Mouse (Mus musculus) heart, embryonic 14.5 days (tissue): Measurements from ENCODE around the gene Zbtb4. TPM values are rescaled to one million over a fixed set of nuclear protein-coding genes. Genes with fewer than 3 reads are reported as not detected.
A peak's percentile ranks its signal among the peaks of the same experiment; 100 is the strongest.

Experiments used
- ATAC-seq: fragments of 200-750 bp; cut with Nextera tagmentation; 2 replicates; pipeline ENCODE4 v1.8.0; 2017; ENCODE audit warnings: low read depth, moderate TSS enrichment; ENCODE audit not compliant: insufficient number of reproducible peaks, insufficient read depth, low FRiP score
- H3K27ac ChIP-seq, 2 experiments: fragments of 200-500 bp in 1 of 2; fragments of 300-500 bp in 1 of 2; sonication (generic) in 1 of 2; replicated peaks in 1 of 2; 2 replicates each; pipeline ENCODE4 v1.5.1; 2012 to 2014; ENCODE audit warnings: low read depth in 2 of 2, low read length in 2 of 2, control low read depth in 1 of 2, mild to moderate bottlenecking in 1 of 2, mixed read lengths in 1 of 2; ENCODE audit not compliant: control insufficient read depth in 1 of 2, insufficient read depth in 1 of 2
- H3K27me3 ChIP-seq: fragments of 300-500 bp; sonication (generic); 2 replicates; pipeline ENCODE4 v1.6.1; 2014; ENCODE audit warnings: mild to moderate bottlenecking, low read length, control low read depth; ENCODE audit not compliant: control insufficient read depth, insufficient read depth
- H3K36me3 ChIP-seq: fragments of 300-500 bp; sonication (generic); 2 replicates; pipeline ENCODE4 v1.6.1; 2014; ENCODE audit warnings: mild to moderate bottlenecking, control low read depth, low read length, mixed read lengths; ENCODE audit not compliant: control insufficient read depth, insufficient read depth
- H3K4me1 ChIP-seq, 2 experiments: fragments of 200-500 bp in 1 of 2; fragments of 300-500 bp in 1 of 2; sonication (generic) in 1 of 2; 2 replicates each; pipeline ENCODE4 v1.6.1; 2012 to 2014; ENCODE audit warnings: low read length in 2 of 2, control low read depth in 1 of 2, mixed read lengths in 1 of 2; ENCODE audit not compliant: control insufficient read depth in 2 of 2, insufficient read depth in 2 of 2
- H3K4me2 ChIP-seq: fragments of 300-500 bp; sonication (generic); 2 replicates; pipeline ENCODE4 v1.6.1; 2014; ENCODE audit warnings: mild to moderate bottlenecking, low read length
- H3K4me3 ChIP-seq, 2 experiments: fragments of 200-500 bp in 1 of 2; fragments of 300-500 bp in 1 of 2; sonication (generic) in 1 of 2; 2 replicates each; pipeline ENCODE4 v1.5.1; 2012 to 2014; ENCODE audit warnings: low read length in 2 of 2, mild to moderate bottlenecking in 2 of 2, control low read depth in 1 of 2, low read depth in 1 of 2, moderate library complexity in 1 of 2; ENCODE audit not compliant: control insufficient read depth in 1 of 2, insufficient read depth in 1 of 2
- H3K9ac ChIP-seq: fragments of 300-500 bp; sonication (generic); 2 replicates; pipeline ENCODE4 v1.6.1; 2014; ENCODE audit warnings: mild to moderate bottlenecking, low read length
- H3K9me3 ChIP-seq: fragments of 300-500 bp; sonication (generic); 2 replicates; pipeline ENCODE4 v1.6.1; 2016; ENCODE audit warnings: low read length, control low read depth; ENCODE audit not compliant: control insufficient read depth
- WGBS: fragments of 180-500 bp; shearing (Covaris S2); extraction: QIAGEN DNeasy Blood & Tissue Kit; methylation state at CpG from one replicate; pipeline ENCODE4 v1.1.7; 2014; 5-methylcytosine and 5-hydroxymethylcytosine counted together
- polyA plus RNA-seq: library from polyadenylated mRNA; unstranded; fragments of >200 nt; fragmentation: Nextera tagmentation; extraction: Ambion mirVana; gene quantifications from 2 replicates; pipeline ENCODE4 v1.2.1, GENCODE M21; 2014

The Zbtb4 gene
- polyA plus RNA-seq, 1 experiment from 2014 or later: 3.7 TPM

DNA sequence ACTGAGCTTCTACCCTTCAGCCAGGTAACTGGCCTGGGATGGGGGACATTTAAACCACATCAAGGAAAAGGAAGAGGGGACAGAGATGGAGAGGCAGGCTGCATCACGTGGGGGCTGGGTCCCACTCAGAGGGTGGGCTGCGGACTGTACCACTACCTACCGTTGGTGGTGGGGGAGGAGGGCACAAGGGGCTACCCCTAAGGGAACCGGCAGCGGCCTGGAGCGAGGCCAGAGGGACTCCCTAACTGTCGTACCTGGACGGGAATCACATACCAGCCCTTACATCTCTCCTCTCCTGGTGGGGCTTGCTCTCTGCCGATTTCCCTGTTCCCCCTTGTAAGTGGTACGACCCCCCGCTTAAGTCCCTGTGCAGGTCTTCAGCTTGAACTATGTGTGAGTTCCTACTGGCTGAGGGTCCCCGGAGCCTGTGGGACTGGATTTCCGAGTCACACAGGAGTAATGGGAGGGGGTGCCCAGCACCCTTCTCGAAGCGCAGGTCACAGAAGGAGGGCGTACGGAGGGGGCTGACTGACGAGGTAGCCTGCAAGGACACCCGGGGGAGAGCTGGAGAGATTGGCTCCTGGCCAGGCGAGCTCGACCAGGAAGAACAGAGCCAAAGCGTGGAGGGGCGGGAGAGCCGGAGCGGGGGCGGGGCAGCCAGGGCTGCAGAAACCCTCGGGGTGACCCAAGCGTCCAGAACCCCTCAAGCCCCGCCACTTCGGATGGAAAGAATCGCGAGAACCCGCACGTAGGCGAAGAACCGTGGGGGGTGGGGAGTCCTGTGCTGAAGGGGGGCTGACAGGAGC is 34.9 kb downstream of the Zbtb4 start:
- H3K4me2 ChIP-seq: peak overlapping the region; percentile 95
- H3K9ac ChIP-seq: peak overlapping the region; percentile 69
- peak; percentile 7; the same call in 1 of the 2 replicates for ATAC-seq
- WGBS: under 1% methylated on average over 36 of the region's 36 CpGs
- H3K9me3 ChIP-seq: no peaks in the 10 kb centered on the region
- H3K27ac ChIP-seq: peak overlapping the region; percentile 50 to 53
- H3K4me1 ChIP-seq: peaks cover 25 to 58% of the 10 kb centered on the region in 2 experiments
- peaks cover 21% of the 10 kb centered on the region for H3K27me3 ChIP-seq
- H3K36me3 ChIP-seq: no peaks in the 10 kb centered on the region
- peak overlapping the region; percentile 46 to 51 for H3K4me3 ChIP-seq

DNA sequence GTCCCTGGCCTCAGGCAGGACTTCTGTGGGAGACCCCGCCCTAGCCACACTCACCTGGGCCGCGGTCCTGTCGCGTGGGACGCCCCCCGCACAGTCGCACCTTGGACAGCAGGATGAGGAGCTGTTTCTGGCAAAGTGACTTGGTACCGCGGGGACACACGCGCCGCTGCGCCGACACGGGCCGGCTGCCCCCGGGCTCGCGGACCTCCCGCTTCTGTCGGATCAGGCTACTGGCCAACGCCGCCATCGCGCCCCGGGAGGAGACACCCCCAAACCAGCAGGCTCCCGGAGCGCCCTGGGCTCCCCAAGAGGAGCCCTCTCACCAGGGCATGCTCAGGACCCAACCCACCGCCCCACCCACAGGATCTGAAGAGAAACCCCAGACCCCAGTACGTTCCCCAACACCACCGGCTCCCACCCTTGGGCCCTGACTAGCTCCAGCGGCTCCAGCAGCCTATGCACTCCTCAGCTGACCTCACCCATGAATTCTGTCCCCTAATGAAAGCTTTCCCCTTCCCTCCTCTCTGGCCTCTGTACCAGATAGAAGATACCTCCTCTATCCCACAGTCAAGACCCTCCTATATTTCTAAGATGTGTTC is 35.8 kb downstream of the Zbtb4 start, which contains the start of gene Fgf11:
Gene Fgf11 (minus strand): TSS at position 479 of the 599 bp plus-strand sequence.
- Histone ChIP-seq H3K9ac (peak within 1 kb of the TSS; percentile 69), H3K4me1 (peaks cover 25 to 52% of the 10 kb centered on the region in 2 experiments)

DNA sequence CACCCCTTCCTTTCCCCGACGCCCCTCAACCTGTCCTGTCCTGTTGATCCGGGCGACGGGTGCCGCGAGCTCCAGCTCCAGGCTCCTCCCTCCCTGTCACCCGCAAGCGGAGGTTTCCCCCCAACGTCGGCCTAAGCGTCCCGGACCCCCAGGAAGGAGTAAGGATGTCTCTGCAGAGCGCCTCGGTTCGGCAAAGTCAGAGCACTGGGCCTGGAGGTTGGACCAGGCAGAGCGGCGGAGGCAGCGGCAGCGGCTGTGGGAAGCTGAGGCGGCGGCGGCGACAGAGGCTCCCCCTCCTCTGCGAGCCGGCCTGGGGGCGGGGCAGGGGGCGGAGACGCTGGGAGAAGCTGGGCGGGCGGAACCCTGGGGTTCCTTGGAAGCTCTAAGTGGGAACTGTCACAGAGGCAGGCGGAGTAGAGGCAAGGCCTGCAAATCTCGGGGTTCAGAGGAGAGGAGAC is 37.0 kb downstream of the Zbtb4 start:
- WGBS: 2% methylated on average over 32 of the region's 33 CpGs
- Histone ChIP-seq H3K27ac (no peak overlapping the region), H3K4me1 (peaks cover 25 to 52% of the 10 kb centered on the region in 2 experiments), H3K9ac (peak overlapping the region; percentile 69), H3K36me3 (no peaks in the 10 kb centered on the region), H3K9me3 (peaks cover 5% of the 10 kb centered on the region; the same call in 1 of the 2 replicates), H3K4me2 (peak overlapping the region; percentile 95), H3K4me3 (peak overlapping the region; percentile 46 to 65), H3K27me3 (peaks cover 21% of the 10 kb centered on the region; the same call in 1 of the 2 replicates)
- ATAC-seq: no peak

More for the DNA sequence above, 35.8 kb downstream of the Zbtb4 start, which contains the start of gene Fgf11:
- Histone ChIP-seq H3K36me3 (no peaks in the 10 kb centered on the region), H3K27ac (peak within 1 kb of the TSS; percentile 50 to 53), H3K9me3 (peaks cover 3% of the 10 kb centered on the region; the same call in 1 of the 2 replicates), H3K27me3 (peaks cover 23% of the 10 kb centered on the region), H3K4me3 (peak within 1 kb of the TSS; percentile 46 to 65), H3K4me2 (peak within 1 kb of the TSS; percentile 95)
- under 1% methylated on average over 31 of the region's 33 CpGs for WGBS
- ATAC-seq: no peak

DNA sequence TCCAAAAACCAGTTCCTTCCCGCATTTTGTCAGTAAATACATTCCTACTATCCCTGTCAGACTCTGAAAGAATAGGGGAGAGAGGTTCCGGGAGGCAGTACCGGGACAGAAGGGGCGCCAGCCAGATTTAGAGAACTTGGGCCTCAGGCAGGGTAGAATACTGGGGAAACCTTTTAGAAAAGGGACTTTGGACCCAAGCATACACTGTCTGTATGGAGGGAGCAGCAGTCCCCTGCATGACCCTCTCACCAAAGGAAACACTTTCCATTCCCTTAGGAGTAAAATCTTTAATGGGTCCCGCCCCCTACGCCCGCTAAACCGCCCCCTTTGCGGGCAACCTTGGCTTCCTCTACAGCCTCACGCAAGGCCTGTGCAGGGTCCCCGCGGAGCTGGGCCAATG is 37.6 kb downstream of the Zbtb4 start:
- Histone ChIP-seq H3K9ac (peak overlapping the region; percentile 69), H3K9me3 (peaks cover 5% of the 10 kb centered on the region; the same call in 1 of the 2 replicates), H3K4me3 (peak overlapping the region; percentile 46 to 65), H3K4me1 (peaks cover 25 to 52% of the 10 kb centered on the region in 2 experiments), H3K27ac (no peak overlapping the region), H3K4me2 (peak overlapping the region; percentile 95), H3K27me3 (peaks cover 18% of the 10 kb centered on the region; the same call in 1 of the 2 replicates), H3K36me3 (no peaks in the 10 kb centered on the region)
- WGBS: 3% methylated on average over 12 of the region's 12 CpGs
- ATAC-seq: no peak

DNA sequence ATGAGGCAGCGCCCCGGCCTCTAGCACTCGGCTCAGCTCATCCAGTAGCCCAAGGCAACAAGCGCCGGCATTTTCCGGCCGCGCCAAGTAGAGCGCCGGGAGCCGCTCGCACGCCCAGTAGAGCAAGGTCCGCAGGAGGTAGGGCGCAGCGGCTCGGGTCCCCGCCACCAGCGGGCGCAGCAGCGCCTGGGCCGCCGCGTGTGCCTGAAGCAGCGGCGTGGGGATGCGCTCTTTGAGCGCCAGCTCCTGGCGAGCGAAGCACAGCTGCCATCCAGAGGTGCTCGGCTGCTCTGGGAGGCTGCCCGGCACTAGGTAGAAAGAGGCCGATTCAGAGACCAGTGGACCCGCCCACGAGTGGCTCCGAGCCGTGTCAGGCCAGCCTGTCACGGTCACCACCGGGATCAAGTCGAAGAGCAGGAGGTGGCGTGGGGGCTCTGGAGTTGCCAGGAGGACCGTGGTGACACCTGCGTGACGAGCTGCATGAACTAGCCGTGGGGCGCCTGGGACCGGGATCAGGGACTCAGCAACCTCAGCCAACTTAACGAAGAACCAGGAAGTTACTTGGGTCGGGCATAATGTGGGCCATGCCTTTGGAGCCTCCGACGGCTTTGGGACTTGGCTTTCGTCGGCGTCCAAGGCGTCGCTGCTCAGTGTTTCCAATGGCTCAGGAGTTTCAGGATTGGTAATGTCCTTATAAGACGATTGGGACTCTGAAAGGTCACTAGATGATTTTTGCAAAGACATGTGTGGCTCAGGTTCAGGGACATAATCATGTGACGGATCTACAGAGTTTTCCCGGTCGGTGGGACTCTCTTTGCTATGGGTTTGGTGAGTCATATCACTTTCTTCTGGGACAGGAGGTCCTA is 38.3 kb downstream of the Zbtb4 start:
- WGBS: 2% methylated on average over 60 of the region's 60 CpGs
- Histone ChIP-seq H3K4me1 (peaks cover 25 to 51% of the 10 kb centered on the region in 2 experiments), H3K27me3 (peaks cover 18% of the 10 kb centered on the region; the same call in 1 of the 2 replicates)

DNA sequence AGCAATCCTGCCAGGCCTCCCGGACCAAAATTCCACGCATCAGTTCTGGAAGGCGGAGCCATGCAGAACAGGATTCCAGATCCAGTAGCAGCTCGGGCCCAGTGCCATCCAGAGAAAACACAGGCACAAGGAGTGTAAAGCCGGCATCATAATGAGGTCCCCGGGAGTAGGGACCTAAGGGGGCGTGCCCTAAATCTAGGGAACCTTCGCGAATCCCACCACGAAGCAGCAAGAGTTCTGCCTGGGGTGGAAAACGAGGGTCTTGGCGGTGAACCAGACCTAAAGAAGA is 38.9 kb downstream of the Zbtb4 start:
- 10% methylated on average over 12 of the region's 12 CpGs for WGBS
- Histone ChIP-seq H3K9me3 (peaks cover 5% of the 10 kb centered on the region; the same call in 1 of the 2 replicates), H3K4me2 (peak overlapping the region; percentile 95), H3K4me1 (peaks cover 20 to 45% of the 10 kb centered on the region in 2 experiments), H3K9ac (peak overlapping the region; percentile 69; the same call in 1 of the 2 replicates), H3K4me3 (peak overlapping the region in 1 of 2 experiments; percentile 46; a peak in 2 of 4 replicates), H3K27ac (no peak overlapping the region), H3K27me3 (peaks cover 18% of the 10 kb centered on the region; the same call in 1 of the 2 replicates), H3K36me3 (no peaks in the 10 kb centered on the region)
- no peak for ATAC-seq

More for the DNA sequence above, 38.3 kb downstream of the Zbtb4 start:
- Histone ChIP-seq H3K27ac (no peak overlapping the region), H3K36me3 (no peaks in the 10 kb centered on the region), H3K4me2 (peak overlapping the region; percentile 95), H3K9ac (peak overlapping the region; percentile 69), H3K4me3 (peak overlapping the region; percentile 46 to 65), H3K9me3 (peaks cover 5% of the 10 kb centered on the region; the same call in 1 of the 2 replicates)
- ATAC-seq: peak; percentile 36; the same call in 1 of the 2 replicates
